Mouse (Mus musculus) erythroblast, embryonic 14.5 days (primary cell): ENCODE measurements around the gene Slco3a1.

Source experiments
- GATA1 ChIP-seq: IDR thresholded peaks from 2 replicates; pipeline ENCODE4 v1.6.1; 2012; ENCODE audit warnings: low read length, inconsistent platforms, mixed read lengths
- TAL1 ChIP-seq: IDR thresholded peaks from 3 replicates; pipeline ENCODE4 v1.6.1; 2012; ENCODE audit warnings: low read length, inconsistent platforms, mixed read lengths

DNA sequence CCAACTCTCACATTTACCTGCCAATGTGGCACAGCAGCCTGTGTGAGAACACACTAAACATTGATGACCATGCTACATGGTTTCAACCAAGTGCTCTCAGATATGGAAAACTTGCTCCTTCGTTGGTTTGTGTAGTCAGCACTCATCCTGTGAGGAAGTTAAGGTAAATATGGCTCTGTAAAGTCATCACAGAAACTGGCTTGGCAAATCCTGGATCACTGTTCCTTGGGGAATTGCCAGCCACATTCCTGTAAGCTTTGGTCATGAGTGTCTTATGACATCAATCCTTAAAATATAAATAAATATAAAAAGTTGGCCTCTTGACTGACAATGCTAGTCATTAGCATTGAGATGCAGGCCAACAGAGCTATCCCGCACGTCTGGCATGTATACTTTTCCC is 94.8 kb downstream of the Slco3a1 start:
- TF ChIP-seq GATA1: no peak
- TF ChIP-seq TAL1: no peak
